In the genomic region with DNA sequence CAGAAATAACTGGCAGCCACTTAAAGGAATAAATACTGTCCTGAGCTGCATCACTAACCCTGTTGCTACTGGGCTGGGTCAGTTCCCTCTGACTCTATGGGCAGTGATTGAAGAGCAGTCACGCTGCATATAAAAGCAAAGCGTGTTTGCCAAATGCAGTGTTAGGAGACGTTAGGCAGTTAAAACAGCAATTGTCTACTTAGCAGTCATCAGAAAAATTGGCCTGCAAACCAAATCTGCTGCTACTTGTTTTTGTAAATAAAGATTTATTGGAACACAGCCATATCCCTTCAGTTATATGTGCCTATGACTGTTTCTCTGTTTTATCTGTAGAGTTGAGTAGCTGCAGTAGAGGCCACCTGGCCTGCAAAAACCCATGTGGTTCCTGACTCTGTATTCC, we compare ENCODE assay signal across 27 mouse cellular contexts.
"Had no signal": no experiment of that assay in that cellular context is flagged by ENCODE, and none has a peak within 500 bp of the region (broad histone marks: within the 10 kb centered on the region; RNA-seq: fewer than 3 reads in every experiment).

No protein-coding gene starts in this region.

- DNase-seq: gastrocnemius, postnatal 14 days; gastrocnemius, postnatal 36 days; heart, adult 11 months; heart, adult 2 months; heart, postnatal 14 days; heart, postnatal 36 days; kidney, adult 11 months; kidney, adult 2 months; kidney, adult 9 months; kidney, postnatal 14 days; kidney, postnatal 36 days; layer of hippocampus, adult 9-11 months; layer of hippocampus, postnatal 36 days; left cerebral cortex, postnatal 4 days had no signal

- H3K4me1 ChIP-seq: heart, embryonic 13.5 days; heart, embryonic 15.5 days; hindbrain, embryonic 13.5 days; hindbrain, embryonic 15.5 days; kidney, embryonic 15.5 days; limb, embryonic 13.5 days; limb, embryonic 15.5 days; liver, embryonic 12.5 days had no signal

- H3K36me3 ChIP-seq: heart, embryonic 13.5 days; heart, embryonic 15.5 days; hindbrain, embryonic 13.5 days; hindbrain, embryonic 15.5 days; kidney, embryonic 15.5 days; limb, embryonic 13.5 days; limb, embryonic 15.5 days; liver, embryonic 12.5 days had no signal

- H3K9me3 ChIP-seq: heart, embryonic 13.5 days; heart, embryonic 15.5 days; hindbrain, embryonic 13.5 days; hindbrain, embryonic 15.5 days; kidney, embryonic 15.5 days; limb, embryonic 13.5 days; limb, embryonic 15.5 days; liver, embryonic 12.5 days had no signal

- H3K4me2 ChIP-seq: heart, embryonic 11.5 days; heart, embryonic 13.5 days; heart, embryonic 15.5 days; hindbrain, embryonic 13.5 days; hindbrain, embryonic 15.5 days; kidney, embryonic 15.5 days; limb, embryonic 13.5 days; limb, embryonic 15.5 days; liver, embryonic 12.5 days had no signal

- ATAC-seq: hindbrain, postnatal 0 days; intestine, embryonic 16.5 days; liver, embryonic 12.5 days had no signal

- H3K27ac ChIP-seq: heart, adult 2 months; heart, embryonic 13.5 days; heart, embryonic 15.5 days; hindbrain, embryonic 13.5 days; hindbrain, embryonic 15.5 days; hindbrain, postnatal 0 days; kidney, embryonic 15.5 days; kidney, postnatal 0 days; limb, embryonic 13.5 days; limb, embryonic 15.5 days; liver, embryonic 12.5 days; liver, embryonic 14.5 days had no signal

- H3K4me3 ChIP-seq: heart, adult 2 months; heart, embryonic 13.5 days; heart, embryonic 15.5 days; hindbrain, embryonic 13.5 days; hindbrain, embryonic 15.5 days; kidney, embryonic 15.5 days; limb, embryonic 13.5 days; limb, embryonic 15.5 days; liver, embryonic 12.5 days had no signal

- H3K9ac ChIP-seq: heart, embryonic 13.5 days; heart, embryonic 15.5 days; hindbrain, embryonic 13.5 days; hindbrain, embryonic 15.5 days; kidney, embryonic 15.5 days; limb, embryonic 13.5 days; limb, embryonic 15.5 days; liver, embryonic 12.5 days; liver, embryonic 14.5 days had no signal

- H3K27me3 ChIP-seq: heart, embryonic 13.5 days; heart, embryonic 15.5 days; hindbrain, embryonic 13.5 days; hindbrain, embryonic 15.5 days; kidney, embryonic 15.5 days; limb, embryonic 13.5 days; limb, embryonic 15.5 days; liver, embryonic 12.5 days had no signal
